Mouse (Mus musculus) c-Kit-positive CD71-positive TER-119-positive erythroid progenitor cells, embryonic 14.5 days (primary cell): ENCODE results near the gene Rap2c.
A peak's percentile ranks its signal among the peaks of the same experiment; 100 is the strongest.

Experiments
- DNase-seq: peaks from one replicate; pipeline ENCODE4 v3.0.0-alpha.2; 2013; ENCODE audit warnings: low spot score

Gene Rap2c

GRCm38 (mm10) chrX:51017851-51018785, at the start of gene Rap2c:
Rap2c (minus strand) TSS chrX:51018018.
- DNase-seq, result peak; percentile 55

- no peak for DNase-seq
Observed at GRCm38 (mm10) chrX:51066539-51067286, 48.9 kb upstream of the Rap2c start.

- DNase-seq, result peak; percentile 28
Observed at GRCm38 (mm10) chrX:51065773-51066172, 48.0 kb upstream of the Rap2c start.

- DNase-seq, result no peak
Observed at GRCm38 (mm10) chrX:51065158-51065664, 47.4 kb upstream of the Rap2c start.

- no peak for DNase-seq
Observed at GRCm38 (mm10) chrX:51060220-51060619, 42.4 kb upstream of the Rap2c start.

- DNase-seq, result no peak
Observed at GRCm38 (mm10) chrX:51058741-51059140, 40.9 kb upstream of the Rap2c start.

- no peak for DNase-seq
Observed at GRCm38 (mm10) chrX:51058317-51058716, 40.5 kb upstream of the Rap2c start.

GRCm38 (mm10) chrX:51051680-51052461, 34.1 kb upstream of the Rap2c start:
- no peak for DNase-seq

GRCm38 (mm10) chrX:51035678-51036209, 17.9 kb upstream of the Rap2c start:
- DNase-seq, result no peak

- DNase-seq, result peak; percentile 24
Observed at GRCm38 (mm10) chrX:51019884-51020283, 2.1 kb upstream of the Rap2c start.

GRCm38 (mm10) chrX:51018786-51019179, 965 bp upstream of the Rap2c start:
- peak; percentile 69 for DNase-seq

GRCm38 (mm10) chrX:51016926-51017325, 892 bp downstream of the Rap2c start:
- DNase-seq, result no peak

GRCm38 (mm10) chrX:51012280-51012679, 5.5 kb downstream of the Rap2c start:
- no peak for DNase-seq

GRCm38 (mm10) chrX:51010323-51010722, 7.5 kb downstream of the Rap2c start:
- no peak for DNase-seq

- no peak for DNase-seq
Observed at GRCm38 (mm10) chrX:51000791-51001190, 17.0 kb downstream of the Rap2c start.

- no peak for DNase-seq
Observed at GRCm38 (mm10) chrX:50995310-50995709, 22.5 kb downstream of the Rap2c start.

GRCm38 (mm10) chrX:50991324-50991723, 26.5 kb downstream of the Rap2c start:
- DNase-seq, result no peak

GRCm38 (mm10) chrX:50989940-50990339, 27.9 kb downstream of the Rap2c start:
- no peak for DNase-seq

GRCm38 (mm10) chrX:50988581-50988980, 29.2 kb downstream of the Rap2c start:
- DNase-seq, result no peak

- no peak for DNase-seq
Observed at GRCm38 (mm10) chrX:50978428-50978827, 39.4 kb downstream of the Rap2c start.

GRCm38 (mm10) chrX:50972145-50972544, 45.7 kb downstream of the Rap2c start:
- no peak for DNase-seq

- DNase-seq, result no peak
Observed at GRCm38 (mm10) chrX:50969907-50970306, 47.9 kb downstream of the Rap2c start.
